Mouse (Mus musculus): ENCODE measurements at regions not wholly inside any gene's neighbourhood (a gene's known extent, or its start where the extent isn't known, plus 50 kb on each side); places are given as distances from the start of the nearest gene placed in this dataset.
A peak's percentile ranks its signal among the peaks of the same experiment; 100 is the strongest.

DNA sequence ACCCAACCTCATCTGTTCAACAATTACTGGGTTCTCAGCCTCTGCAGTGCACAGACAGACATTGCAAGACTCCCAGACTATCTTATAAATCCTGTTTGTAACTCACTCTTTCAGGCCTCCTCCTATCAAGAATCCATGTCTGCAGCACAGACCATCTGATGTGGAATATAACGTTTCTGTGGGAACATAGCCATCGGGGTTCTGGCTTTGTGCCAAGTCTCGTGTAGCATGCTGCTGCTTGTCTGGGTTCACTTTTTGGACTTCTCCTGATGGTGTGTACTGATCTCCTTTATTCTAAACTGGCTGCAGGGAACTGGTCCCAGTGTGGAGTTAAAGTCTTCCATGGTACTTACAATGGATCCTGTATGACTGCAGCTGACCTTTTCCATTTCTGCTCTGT lies 418.0 kb upstream of the Cdh4 start:
- DNase-seq, result no peak

DNA sequence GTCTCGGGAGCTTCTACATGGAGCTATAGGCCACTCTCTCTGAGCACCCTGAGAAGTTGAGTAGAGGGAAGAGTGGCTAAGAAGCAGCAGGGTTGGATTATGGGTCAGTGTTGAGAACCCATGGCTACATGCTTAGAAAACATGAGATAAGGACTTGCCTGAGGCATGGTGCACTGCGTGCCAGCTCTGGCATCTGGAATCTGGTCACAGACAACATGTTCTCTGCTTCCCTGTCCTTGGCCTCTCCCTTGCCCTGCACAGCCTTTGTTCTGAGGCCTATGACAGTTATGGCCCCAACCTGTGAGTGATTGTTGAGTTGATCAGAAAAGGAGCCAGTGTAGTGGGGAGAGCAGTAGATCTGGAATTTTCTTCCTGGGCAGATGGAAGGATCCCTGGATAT lies 409.1 kb upstream of the Cdh4 start:
- DNase-seq, result no peak

DNA sequence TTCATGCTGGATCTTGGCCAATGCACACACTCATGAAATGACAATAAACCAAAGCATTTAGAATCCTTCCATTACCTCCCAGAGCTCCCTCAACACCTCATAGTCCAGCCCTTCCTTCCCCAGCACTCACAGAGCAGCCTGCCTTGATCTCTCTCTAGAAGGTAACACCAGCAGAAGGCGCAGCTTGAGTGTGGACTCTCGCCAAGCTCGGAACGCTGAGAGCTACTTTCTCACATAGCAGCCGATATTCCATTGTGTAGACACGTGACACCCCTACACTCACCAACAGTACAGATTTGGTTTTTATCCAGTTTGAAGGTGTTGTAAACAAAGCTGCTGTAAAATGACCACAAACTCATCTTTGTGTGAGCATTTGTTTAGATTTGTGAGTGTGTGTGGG lies 406.8 kb upstream of the Cdh4 start:
- DNase-seq, result no peak

DNA sequence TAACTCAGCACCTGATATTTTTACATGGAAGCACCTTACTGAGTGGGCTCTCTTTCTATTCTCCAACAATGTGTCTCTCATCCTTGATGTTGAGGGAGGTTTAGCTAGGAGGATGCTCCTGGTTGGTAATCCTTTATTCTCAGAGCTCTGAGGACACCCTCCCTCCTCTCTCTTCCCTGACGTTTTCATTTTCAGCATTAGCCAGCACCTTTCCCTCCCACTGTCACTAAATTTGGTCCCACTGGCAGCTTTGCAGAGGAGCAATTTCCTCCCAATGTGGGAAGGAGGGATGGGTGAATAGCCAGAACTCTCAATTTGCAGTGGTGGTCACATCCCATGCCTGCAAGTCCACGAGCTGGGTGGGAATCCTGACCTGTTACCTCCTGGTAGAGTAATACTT lies 402.5 kb upstream of the Cdh4 start:
- no peak for DNase-seq

DNA sequence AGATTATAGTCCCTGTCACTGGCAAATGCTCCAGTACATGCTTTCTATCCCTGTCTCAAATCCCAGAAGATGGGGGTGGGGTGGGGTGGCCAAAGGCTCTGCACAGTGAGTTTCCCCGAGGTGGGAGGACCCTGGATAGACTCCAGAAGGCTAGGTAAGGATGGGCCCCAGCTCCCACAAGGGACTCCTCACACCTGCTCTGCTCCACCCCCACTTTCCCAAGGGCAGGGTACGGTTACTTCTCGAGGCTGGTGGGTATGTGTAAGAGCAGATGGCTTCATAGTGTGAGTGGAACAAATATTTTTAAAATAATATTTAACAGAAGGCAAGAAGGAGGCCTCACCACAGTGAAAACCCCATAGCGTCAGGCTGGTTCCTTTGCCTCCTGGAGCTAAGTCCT lies 398.6 kb upstream of the Cdh4 start:
- DNase-seq, result no peak

DNA sequence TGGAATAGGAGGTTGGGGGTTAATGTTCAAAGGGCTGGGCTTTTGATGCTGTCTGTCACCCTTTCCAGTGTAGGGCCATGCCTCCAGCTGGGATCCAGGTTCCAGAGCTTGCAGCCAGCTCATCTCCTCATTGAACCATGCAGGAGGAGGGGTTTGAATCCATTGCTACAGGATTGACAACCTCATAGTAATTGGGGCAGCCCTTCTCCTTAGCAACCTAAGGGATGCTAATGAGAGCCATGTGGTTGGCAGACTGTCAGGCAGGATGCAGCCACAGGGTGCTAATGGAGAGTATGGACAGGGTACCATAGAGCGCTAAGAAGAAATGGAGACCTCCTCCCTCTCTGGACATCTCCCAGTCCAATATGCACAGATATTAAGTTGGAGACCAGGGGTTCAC lies 396.9 kb upstream of the Cdh4 start:
- no peak for DNase-seq

DNA sequence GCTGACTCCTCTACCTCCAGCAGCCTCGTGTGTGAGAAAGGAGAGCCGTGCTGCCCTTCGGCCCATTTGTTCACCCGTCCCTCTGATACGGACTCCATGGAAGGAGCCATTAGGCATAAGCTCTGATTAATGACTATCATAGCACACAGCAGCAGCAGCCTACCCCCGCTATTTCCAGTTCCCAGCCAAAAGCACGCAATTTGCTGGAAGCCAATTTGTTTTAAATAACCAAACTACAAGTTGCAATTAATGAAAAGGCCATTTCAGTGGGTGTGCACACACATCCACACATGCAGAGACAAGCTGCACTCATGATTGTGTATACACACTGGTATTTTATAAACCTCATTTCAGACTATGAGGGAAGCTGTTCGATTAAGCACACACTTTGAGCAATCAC lies 387.8 kb upstream of the Cdh4 start:
- DNase-seq, result no peak

DNA sequence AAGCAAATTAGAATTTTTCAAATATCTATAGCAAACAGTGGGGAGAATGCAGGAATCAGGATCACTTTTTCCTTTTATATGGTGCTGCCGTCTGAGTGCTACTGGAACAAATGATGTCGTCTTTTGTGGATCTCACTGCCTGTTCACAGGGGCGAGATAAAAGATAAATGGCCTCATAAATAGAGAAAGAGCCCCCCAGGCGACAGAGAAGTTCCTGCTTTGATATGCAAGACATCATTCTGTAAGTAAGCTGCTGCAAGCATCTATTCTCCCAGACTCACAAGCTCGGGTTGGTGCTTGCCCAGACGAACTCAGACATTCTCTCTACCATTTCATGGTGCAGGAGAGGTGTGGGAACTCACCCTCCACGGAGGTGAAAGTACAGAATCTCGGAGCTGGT lies 377.6 kb upstream of the Cdh4 start:
- DNase-seq, result no peak

DNA sequence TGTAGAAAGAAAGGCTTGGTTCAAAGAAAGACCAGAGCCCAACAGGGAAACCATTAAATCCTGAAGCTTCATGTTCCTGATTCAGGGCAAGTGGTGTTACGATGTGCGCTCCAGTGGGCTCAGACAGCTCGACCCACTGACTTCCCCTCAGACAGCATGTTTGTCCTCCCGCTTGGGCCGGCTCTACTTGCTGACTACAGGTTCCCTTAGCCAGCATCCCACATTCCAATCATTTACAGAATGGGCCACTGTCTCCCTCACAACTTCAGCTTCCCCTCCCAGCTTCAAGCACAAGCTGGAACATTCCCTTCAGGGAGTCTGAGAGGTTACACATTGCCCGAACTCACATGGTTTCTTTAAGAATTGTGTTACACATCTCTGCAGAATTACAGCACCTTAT lies 372.7 kb upstream of the Cdh4 start:
- no peak for DNase-seq

DNA sequence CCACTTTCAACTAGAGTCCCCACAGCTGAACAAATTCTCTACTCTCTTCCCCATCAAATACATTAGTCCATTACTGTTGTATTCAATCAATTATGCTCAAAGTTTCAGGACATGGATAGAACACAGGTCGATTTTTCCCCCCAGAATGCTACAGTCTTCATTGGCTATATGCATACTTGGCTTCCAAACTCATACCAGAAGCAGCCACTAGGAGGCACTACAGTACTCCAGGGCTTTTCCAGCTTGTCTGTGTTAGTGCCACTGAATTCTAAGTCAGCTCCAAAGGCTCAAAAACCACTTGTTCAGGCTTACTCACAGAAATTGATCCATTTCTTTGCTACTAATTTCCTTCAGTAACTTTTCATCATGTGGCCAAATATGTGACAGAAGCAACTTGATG lies 371.9 kb upstream of the Cdh4 start:
- peak; percentile 35 for DNase-seq

DNA sequence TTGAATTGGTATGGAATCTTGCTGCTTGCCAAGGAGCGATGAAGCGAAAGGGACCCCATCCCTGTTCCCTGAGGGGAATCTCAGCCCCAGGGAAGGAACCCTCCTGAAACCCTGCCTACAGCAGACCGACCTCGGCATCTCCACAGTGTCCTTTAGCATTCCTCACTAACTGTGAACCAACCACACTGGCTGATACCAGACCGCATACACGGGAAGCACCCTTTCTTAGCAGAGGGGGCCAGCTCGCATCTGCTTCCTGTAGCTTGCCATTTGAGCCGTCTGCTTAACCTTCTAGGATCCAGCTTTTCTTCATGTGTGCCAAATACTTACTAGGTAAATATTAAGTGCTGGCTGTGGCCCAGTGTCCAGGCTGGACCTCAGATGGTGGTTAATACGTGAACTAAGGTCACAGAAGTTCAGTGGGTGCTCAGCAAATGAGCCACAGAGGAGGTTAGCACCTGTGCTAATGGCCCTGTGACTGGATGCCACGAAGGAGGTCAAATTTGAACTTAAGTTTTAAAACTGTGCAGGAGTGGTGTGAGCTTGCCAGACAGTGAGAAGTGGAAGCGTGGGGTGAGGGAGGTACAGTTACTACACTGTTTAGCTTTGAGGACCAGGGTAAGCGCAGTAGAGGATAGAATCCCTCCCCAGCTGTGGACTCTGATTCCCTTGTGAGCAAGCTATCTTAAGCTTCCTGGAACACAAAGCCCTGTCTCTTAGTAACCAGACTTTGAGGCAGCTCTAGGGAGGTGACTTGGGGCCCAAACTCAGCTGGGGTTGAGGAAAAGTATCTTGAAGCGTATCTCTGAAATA lies 361.6 kb upstream of the Cdh4 start:
- no peak for DNase-seq

DNA sequence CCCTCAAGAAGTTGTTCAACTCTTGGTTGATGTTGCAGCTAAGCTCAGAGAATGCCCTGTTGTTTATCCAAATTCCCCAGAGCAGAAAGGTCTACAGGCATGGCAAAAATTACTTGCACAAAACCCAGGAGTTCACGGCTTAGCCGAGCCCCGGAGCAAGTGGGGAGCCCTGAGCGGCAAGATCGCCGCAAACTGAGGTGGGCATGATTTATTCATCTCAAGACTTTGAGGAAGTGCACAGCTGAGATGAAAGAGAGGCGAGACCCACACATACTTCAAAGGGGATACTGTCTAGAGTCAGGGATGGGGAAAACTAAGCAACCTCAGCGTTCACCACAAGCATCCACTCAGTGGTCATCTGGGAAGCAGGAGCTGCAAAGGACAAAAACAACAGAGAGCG lies 355.3 kb upstream of the Cdh4 start:
- no peak for DNase-seq

DNA sequence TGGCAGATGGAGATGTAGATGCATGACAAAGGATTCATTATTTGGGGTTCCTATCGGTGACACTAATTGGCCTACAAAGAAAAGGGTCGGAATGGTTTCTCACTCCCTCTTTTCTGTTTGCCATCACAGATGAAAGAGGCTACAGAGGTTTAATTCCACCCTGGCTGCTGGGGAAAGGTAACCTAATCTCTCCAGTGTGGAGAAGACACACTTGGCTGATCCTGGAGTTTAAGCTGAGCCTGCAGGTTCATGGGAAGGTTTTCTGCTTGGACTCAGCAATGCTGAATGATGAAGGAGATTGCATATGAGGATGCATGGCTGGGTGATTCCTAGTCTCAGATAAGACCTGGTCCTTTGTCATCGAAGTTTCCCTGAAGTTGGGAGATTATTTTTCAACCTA lies 350.8 kb upstream of the Cdh4 start:
- no peak for DNase-seq

DNA sequence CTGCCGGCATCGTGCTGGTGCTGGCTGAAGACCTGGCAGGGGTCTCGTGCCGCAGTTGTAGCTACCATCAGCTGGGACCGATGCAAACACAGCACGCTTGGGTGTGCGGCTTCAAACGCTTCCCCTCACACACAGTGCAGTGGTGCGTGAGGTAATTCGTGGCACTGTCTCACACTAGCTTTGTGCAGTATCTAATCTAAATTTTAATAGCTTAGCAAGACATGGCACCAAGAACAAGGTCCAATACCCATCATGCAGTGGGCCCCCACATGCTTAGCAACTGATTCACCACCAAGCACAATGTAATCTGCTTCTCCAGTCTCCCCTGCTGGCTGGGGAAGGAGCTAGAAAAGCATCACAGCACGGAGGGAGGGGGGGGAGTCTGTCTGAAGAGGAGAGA lies 348.2 kb upstream of the Cdh4 start:
- DNase-seq, result no peak

DNA sequence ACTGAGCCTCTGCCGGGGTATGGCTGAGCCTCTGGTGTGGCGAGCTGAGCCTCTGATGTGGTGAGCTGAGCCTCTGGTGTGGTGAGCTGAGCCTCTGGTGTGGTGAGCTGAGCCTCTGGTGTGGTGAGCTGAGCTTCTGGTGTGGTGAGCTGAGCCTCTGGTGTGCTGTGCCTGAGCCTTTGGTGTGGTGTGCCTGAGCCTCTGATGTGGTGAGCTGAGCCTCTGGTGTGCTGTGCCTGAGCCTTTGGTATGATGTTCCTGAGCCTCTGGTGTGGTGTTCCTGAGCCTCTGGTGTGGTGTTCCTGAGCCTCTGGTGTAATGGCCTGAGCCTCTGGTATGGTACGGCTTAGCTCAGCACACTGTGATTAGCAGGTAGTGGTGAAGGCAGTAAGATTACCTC lies 346.2 kb upstream of the Cdh4 start:
- DNase-seq, result no peak

DNA sequence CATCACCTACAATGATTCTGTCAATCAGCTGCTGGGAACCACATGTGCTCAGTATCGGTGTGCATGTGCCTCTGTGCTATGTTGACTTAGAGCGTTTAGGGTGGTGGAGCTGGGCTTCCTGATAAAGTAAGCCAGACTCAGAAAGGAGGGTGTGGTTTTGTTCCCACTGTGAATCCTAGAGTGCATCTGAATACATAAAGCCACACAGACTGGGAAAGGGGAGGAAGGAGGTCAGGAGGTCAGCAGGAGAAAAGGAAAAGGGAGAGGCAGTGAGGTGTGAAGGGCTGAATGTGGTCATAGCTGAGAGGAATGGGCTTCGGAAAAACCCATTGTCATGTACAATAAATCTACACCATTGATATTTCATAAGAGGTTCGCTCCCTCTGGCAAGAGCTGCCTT lies 345.4 kb upstream of the Cdh4 start:
- DNase-seq, result no peak

DNA sequence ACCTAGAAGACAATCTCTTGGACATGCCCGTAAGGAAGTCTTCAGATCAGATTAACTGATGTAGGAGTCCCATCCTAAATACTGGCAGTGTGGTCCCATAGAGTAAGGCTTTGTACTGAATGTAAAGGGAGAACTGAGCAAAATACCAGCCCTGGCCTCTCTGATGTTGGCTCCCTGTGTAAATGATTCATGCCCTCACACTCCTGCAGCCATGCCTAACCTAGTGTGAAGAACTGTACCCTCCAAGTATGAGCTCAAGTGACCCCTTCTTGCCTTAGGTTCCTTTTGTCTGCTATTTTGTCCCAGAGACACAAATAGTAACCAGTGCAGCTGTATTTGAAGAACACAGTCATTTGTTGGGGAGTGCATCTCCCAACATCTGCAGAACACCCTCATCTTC lies 342.4 kb upstream of the Cdh4 start:
- DNase-seq, result no peak

DNA sequence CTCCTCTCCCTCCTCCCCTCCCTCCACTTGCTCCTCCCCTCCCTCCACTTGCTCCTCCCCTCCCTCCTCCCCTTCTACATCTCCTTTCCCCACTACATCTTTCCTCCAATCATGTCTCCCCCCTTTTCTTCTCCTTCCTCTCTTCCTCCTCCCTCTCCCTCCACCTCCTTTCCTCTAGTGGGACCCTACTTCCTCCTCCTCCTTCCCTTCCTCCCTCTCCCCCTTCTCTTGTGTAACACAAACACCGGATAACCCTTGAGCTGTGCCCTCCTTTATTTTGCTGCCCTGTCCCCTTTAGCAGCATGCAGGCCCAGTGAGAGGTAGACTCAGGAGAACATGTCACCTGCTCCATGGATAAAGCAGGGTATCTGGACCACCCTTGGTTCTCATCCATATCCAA lies 339.1 kb upstream of the Cdh4 start:
- no peak for DNase-seq

DNA sequence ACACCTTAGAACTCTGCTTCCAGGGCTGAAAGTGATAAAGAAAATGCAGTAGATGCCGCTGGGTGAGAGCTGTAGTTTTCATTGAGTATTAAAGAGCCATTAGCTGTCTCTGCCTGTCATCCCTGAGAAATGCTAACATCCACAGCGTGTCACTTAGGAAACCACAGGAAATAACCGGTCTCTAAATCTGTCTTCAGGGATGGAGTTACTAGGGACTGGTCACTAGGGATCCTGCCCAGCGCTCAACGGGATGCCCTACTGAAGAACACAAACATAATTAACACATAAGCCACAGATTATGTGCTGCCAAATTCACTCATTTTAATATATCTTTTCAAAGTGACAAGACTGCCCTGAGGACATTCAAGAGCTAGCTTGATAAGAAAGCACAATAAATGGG lies 329.3 kb upstream of the Cdh4 start:
- DNase-seq, result no peak

DNA sequence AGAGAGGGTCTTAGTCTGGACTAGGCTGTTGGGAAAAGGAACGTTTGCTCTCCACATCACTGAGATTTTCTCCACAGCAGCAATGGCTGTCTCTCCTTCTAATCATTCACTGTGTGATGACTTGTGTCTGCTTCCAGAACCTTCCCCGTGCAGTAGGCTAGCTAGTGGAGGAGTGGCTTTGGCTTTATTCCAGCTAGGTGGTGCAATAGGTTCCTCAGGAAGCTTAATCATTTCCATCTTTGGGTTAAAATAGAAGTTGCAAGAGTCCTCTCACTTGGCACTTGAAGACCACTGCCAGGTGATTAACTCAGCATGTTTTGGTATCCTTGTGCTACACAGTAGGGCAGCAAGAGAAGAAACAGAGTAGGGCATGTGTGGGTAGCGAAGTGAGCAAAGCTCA lies 314.2 kb upstream of the Cdh4 start:
- no peak for DNase-seq

DNA sequence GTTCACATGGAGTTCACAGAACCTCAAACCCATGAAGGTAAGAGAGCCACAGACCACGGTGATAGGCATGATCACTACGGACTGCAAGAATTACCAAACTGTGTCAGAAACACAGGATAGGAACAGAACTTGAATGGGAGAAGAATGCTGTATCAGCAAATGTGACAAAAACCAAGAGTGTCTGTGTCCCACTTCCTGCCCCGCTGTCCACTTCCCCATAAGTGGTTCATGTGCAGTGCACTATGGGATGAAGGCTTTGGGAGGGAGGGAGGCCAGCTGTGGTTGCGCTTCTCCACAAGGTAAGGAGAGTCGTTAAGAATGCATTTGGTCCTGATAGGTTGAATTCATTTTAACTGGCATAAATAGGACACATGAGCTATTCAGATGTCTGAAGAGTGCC lies 313.8 kb upstream of the Cdh4 start:
- no peak for DNase-seq

DNA sequence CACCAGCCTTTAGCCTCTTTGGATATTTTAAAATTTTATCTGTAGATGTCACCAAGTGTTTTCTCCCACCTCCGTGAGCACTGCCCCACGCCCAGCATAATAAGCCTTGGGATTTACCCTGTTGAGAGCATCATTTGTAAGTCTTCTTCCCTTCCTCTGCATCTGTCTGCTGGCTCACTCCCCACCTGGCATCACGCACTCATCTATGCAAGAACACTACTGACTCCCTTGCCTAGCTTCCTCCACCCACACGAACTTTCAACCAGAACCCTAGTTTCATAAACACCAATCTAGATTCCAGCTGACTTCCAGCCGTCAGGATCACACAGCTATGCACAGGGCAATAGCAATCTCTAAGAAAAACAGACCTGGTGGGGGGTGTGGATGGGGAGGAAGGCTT lies 311.2 kb upstream of the Cdh4 start:
- no peak for DNase-seq

DNA sequence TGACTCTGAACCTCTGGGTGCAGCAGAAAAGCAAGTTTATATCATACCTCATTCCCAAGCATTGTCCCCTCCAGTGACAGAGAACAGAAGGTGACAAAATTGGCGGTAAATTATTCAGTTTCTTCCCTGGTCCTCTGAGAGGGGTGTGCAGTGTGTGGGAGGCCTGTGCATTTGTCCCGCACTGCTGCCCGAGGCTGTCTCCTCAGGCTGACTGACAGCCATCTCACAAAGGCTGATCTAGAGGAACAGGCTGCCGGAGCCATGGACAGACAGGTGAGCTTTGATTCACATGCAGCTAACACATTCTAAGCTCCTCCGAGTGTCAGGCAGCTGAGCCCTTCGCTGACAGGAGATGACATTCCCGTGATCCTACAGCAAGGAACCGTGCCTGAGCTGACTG lies 299.9 kb upstream of the Cdh4 start:
- no peak for DNase-seq

DNA sequence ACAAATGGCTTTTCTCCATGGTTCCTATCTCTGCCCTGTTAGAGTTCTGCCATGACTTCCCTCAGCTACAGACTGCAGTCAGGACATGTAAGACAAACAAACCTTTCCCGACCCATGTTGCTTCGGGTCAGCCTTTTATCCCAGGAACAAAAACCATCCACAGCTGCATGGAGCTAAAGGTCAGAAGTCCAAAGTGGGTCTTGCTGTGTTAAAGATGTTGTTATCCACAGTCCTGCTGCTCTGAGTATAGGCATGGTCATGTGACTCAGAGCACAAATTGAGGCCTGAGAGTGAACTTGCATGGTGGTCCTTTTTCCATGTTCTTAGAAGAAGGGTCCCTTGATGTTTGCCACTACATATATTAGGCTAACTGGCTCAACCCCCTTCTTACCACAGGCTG lies 296.5 kb upstream of the Cdh4 start:
- DNase-seq, result no peak

DNA sequence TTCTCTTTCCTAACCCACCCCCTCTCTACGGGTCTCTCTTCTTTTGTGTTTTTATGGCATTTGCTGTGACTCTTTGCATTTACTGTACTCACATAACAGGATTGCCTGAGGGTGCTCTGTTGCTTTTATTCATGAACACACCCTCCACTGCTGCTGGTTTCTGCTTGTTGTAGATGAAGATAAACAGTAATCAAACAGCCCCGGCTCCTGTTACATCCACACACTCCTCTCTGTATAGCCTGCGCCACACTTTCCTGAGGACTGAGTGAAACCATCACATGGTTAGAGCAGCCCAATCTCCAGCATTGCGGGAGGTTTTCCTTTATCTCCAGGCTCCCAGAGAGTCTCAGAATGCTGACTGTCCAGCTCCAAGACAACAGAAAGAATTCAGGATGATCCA lies 296.0 kb upstream of the Cdh4 start:
- DNase-seq, result no peak

DNA sequence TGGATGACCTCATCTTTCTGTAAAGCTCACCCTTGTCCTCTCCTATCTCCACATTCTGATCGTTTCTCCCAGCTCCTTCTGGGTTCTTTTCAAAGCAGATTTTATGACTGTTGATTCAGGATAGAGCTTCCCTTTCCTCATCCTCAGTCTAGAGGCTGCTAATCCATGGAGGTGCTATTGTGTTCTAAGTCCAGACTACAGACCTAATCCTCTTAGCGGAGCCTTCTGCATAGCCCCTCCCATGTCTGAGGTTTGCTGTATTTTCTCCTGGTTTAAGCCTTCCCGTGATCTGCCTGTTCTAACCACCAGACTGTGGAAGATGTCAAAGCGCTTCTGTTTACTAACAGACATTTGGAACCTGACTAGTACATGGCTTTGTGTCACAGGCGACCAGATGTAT lies 294.0 kb upstream of the Cdh4 start:
- no peak for DNase-seq
